Mouse (Mus musculus) lung, adult 2 months (tissue): Measurements from ENCODE around the gene Ifitm5. TPM values are rescaled to one million over a fixed set of nuclear protein-coding genes. Genes with fewer than 3 reads are reported as not detected.
A peak's percentile ranks its signal among the peaks of the same experiment; 100 is the strongest.
"Not testable (repeated sequence)": the region's sequence is repeated elsewhere in the genome, so short reads cannot be mapped to it uniquely, and the experiment has no call there.

Experiments used
- DNase-seq: peaks from one replicate; pipeline ENCODE4 v3.0.0; 2022
- H3K4me1 ChIP-seq: fragments of 200-500 bp; 2 replicates; pipeline ENCODE4 v1.6.1; 2011; ENCODE audit warnings: low read length; ENCODE audit not compliant: control insufficient read depth, insufficient read depth
- H3K4me3 ChIP-seq: fragments of 200-500 bp; replicated peaks from 2 replicates; pipeline ENCODE3; 2011; ENCODE audit warnings: low read depth, mild to moderate bottlenecking, control low read depth, low read length; ENCODE audit errors: extremely low read depth
- CTCF ChIP-seq: fragments of 200-500 bp; IDR thresholded peaks from 2 replicates; pipeline ENCODE4 v1.5.1; 2011; ENCODE audit warnings: mild to moderate bottlenecking, low read length, control low read depth; ENCODE audit not compliant: insufficient read depth
- POLR2A ChIP-seq: fragments of 200-500 bp; IDR thresholded peaks from 2 replicates; pipeline ENCODE4 v1.6.1; 2011; ENCODE audit warnings: low read depth, mild to moderate bottlenecking, control low read depth, low read length, borderline replicate concordance; ENCODE audit errors: extremely low read depth
- WGBS: fragments of 180-500 bp; shearing (Covaris S2); methylation state at CpG from one replicate; pipeline ENCODE4 v1.1.7; 2018; 5-methylcytosine and 5-hydroxymethylcytosine counted together
- polyA plus RNA-seq: library from polyadenylated mRNA; depleted of rRNA; stranded (reverse); fragments of >200 nt; gene quantifications from 2 replicates; pipeline ENCODE4 v1.2.3, GENCODE M21; 2012

Ifitm5 gene
- polyA plus RNA-seq, 1 experiment: 3.2 TPM

DNA sequence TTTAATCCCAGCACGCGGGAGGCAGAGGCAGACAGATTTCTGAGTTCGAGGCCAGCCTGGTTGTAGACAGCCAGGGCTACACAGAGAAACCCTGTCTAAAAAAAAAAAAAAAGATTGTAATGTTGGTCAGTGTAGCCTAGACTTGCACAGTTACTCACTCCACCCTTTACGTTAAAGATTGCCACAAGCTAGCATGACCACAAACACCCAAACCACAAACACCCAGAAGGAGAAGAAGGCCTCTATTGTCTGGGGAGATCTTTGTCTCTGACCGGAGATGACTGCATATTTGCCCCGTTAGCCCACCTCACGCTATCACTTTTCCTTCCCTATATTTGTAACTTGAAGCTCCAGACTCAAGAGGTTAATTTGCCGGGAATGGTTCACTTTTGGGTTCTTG lies 31.6 kb upstream of the Ifitm5 start:
- no peak for DNase-seq
- WGBS: 81% methylated on average over 8 of the region's 8 CpGs
- TF ChIP-seq CTCF (no peak), POLR2A (no peak)
- H3K4me1 ChIP-seq: no peaks in the 10 kb centered on the region
- no peak overlapping the region for H3K4me3 ChIP-seq

DNA sequence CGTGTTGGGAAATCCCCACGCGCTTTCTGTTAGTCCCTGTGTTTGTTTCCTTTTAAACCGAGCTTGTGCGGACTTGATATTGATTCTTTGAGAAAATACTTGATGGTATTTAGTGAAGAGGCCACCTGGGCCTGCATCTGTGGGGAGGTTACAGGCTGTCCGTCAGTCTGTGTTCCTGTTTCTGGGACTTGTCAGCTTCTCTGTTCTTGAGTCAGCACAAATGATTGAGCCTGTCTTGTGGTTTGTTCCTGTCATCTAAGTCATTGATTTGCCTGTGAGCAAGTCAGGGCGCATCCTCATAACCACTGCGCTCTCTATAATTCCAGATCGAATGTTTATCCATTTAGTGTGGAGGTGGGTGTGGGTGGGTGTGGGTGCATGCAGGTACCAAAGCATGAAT lies 26.6 kb upstream of the Ifitm5 start:
- H3K4me3 ChIP-seq, DNase-seq, H3K4me1 ChIP-seq: not testable (repeated sequence)
- WGBS: 87% methylated on average over 9 of the region's 9 CpGs

DNA sequence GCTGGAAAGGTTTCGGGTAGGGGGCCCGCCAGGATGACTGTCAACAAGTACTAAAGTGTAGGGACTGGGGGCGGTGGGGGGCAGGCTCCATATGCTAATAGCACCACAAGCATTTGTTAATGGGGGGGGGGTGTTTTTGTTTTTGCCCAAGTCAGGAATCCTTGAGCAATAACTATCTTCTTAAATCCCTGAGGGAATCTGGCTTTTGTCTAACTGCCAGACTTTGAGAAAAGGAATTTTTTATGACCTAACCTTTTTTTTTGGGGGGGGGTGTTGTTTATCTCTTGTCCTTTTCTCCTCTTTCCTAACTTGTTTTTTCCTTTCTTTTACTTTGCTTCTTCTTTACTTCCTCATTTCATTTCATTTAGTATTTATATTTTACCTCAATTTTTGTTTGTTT lies 25.4 kb upstream of the Ifitm5 start:
- peaks cover 9% of the 10 kb centered on the region for H3K4me1 ChIP-seq
- no peak overlapping the region for H3K4me3 ChIP-seq
- WGBS: 58% methylated on average over 3 of the region's 3 CpGs
- DNase-seq: no peak
- TF ChIP-seq CTCF (no peak), POLR2A (no peak)

DNA sequence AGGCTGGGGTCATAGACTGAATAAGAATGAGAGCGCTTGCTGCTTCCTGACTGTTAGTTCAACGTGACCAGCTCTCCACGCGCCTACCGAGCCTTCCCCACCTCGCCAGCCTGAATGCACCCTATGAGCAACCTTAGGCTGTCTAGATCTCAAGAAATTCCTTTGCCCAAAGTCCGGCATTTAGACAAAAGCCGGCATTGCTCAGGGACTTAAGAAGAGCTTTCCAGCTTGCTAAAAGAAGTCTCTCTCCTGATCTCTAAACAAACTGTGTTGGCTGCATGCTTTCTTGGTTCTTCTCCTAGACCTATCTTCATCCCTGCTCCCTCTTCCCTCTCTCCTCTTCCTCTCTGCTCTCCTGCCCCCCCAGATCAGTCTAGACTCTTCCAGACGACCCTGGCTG lies 24.8 kb upstream of the Ifitm5 start:
- 23% methylated on average over 9 of the region's 9 CpGs for WGBS
- DNase-seq: no peak
- Histone ChIP-seq H3K4me3 (no peak overlapping the region), H3K4me1 (peaks cover 9% of the 10 kb centered on the region)
- no peak for TF ChIP-seq POLR2A
- no peak for TF ChIP-seq CTCF

DNA sequence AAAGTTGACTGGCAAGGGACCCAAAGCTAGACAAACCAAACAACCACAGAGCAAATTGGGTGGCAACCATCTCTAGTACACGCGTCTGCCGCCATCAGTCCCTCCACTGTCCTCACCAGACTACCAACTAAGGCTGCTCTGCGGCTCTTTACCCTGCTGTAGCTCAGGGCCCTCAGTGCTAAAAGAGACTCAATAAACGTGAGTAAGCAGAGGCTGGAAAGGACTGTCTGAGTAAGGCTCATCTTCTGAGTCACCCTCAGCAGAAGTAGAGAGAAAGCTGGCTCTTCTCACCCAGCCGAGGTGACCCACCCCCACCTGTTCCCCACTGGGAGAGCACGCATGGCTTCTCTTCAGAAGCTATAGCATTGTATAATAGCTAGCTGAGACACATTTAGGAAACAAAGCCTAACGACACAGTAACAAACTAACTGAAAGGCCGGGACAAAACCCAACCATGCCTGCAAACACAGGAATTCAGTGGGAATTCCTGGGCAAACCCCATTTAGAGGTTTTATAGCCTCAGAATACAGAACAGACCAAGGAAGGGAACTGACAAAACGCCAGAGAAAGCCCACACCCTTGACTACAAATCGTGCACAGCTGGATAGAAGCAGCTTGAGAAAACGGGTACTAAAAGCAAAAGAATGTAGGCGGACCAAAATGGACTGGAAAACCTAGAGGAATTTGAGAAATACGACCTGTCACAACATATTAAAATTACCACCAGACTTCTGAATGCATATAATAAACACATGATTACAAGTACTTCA lies 23.5 kb upstream of the Ifitm5 start:
- no peak for DNase-seq
- WGBS: 60% methylated on average over 14 of the region's 14 CpGs
- no peak for TF ChIP-seq CTCF
- no peak for TF ChIP-seq POLR2A
- Histone ChIP-seq H3K4me3 (no peak overlapping the region), H3K4me1 (peaks cover 9% of the 10 kb centered on the region)

GRCm38 (mm10) chr7:140971479-140972171 lies 21.5 kb upstream of the Ifitm5 start:
- 53% methylated on average over 8 of the region's 8 CpGs for WGBS
- TF ChIP-seq POLR2A: no peak
- TF ChIP-seq CTCF: no peak
- no peak for DNase-seq
- Histone ChIP-seq H3K4me3 (no peak overlapping the region), H3K4me1 (peaks cover 9% of the 10 kb centered on the region)

- WGBS: 48% methylated on average over 7 of the region's 7 CpGs
- H3K4me1 ChIP-seq: peaks cover 9% of the 10 kb centered on the region
- DNase-seq: no peak
- no peak overlapping the region for H3K4me3 ChIP-seq
- no peak for TF ChIP-seq CTCF
- TF ChIP-seq POLR2A: no peak
Observed at GRCm38 (mm10) chr7:140970931-140971330, 20.8 kb upstream of the Ifitm5 start.

- DNase-seq, H3K4me3 ChIP-seq, H3K4me1 ChIP-seq: not testable (repeated sequence)
- WGBS: 47% methylated on average over 3 of the region's 3 CpGs
Observed at GRCm38 (mm10) chr7:140968710-140969109, 18.6 kb upstream of the Ifitm5 start.

DNA sequence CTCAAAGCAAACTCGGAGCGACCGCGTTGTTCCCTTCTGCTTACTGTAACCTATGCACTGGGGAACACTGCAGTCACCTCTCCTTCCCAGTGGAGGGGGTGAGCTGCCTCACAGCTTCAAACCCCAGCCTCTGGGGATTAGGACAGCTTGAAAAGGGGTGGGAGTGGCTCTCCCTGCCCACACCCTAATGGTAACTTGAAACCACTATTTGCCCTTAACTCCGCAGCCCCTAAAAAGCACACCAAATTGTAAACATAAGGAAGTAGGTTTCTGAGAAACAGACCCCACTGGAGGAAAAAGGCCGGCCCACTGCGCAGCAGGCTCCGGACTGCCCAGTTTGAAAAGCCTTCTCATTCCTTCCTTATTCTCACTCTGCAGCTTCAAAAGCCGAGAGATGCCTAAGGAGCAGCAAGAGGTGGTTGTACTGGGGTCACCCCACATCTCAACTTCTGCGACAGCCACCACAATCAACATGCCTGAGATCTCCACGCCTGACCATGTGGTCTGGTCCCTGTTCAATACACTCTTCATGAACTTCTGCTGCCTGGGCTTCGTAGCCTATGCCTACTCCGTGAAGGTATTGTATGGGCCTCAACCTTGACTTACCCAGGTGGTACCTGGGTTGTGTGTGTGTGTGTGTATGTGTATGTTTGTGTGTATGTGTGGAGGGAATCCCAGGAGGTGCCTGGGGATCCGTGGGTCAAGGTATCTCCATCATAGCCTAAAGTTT lies 17.9 kb upstream of the Ifitm5 start:
- 24% methylated on average over 14 of the region's 14 CpGs for WGBS
- no peak for DNase-seq
- peaks cover 9% of the 10 kb centered on the region for H3K4me1 ChIP-seq
- peak overlapping the region; percentile 40 for H3K4me3 ChIP-seq
- no peak for TF ChIP-seq POLR2A
- 0 out of 2 replicates have a peak, but pooled peaks have one; percentile 1 for TF ChIP-seq CTCF

- DNase-seq: no peak
- 89% methylated on average over 4 of the region's 4 CpGs for WGBS
- no peak within 1 kb of the TSS for H3K4me3 ChIP-seq
- H3K4me1 ChIP-seq: peaks cover 9% of the 10 kb centered on the region
- TF ChIP-seq CTCF (no peak), POLR2A (no peak)
Observed at GRCm38 (mm10) chr7:140966921-140967320, 16.8 kb upstream of the Ifitm5 start, which contains the start of gene Ifitm1. Gene Ifitm1 (plus strand): TSS chr7:140967221.
